Mouse (Mus musculus): ENCODE measurements around the gene Slc11a1. TPM values are rescaled to one million over a fixed set of nuclear protein-coding genes. Genes with fewer than 3 reads are reported as not detected.
"Not testable (repeated sequence)": the region's sequence is repeated elsewhere in the genome, so short reads cannot be mapped to it uniquely, and the experiment has no call there.

The Slc11a1 gene
- polyA plus RNA-seq, 1 experiment: 1.1 TPM

DNA sequence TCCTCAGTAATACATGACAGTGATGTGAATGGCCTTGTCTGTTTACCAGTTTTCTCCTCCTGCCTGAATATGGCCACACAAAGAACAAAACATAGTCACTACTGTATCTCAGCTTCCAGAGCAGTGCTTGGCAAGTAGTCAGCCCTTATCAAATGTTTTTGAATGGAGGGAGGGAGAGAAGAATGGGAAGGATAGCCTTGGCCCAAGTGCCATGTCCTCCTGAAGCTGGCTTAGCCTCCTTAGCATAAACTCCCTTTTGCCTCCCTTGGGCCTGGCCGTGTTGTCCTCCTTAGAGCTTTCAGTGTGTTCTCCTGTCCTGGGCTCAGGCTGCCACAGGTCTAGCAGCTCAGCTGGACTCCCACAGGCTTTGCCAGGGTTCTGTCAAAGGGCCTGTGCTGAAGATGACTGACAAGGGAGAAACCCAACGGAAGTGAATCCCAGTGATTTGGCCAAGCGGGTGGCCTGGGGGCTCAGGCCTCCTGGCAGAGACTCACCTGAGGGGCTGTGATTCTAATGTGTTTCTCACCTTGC lies 37.7 kb upstream of the Slc11a1 start:
- Histone ChIP-seq H3K4me1 (ENCODE audit: control insufficient read depth, insufficient read depth, low read length) (peaks cover 6% of the 10 kb centered on the region; the same call in 1 of the 2 replicates), H3K4me3 (ENCODE audit: insufficient read depth, low read length) (no peak overlapping the region), H3K27ac (ENCODE audit: insufficient read depth, low read length) (no peak overlapping the region)
- TF ChIP-seq POLR2A (IDR thresholded peaks at IDR 0.05; ENCODE audit: low read depth, low read length) (no peak), CTCF (IDR thresholded peaks at IDR 0.05; ENCODE audit: borderline replicate concordance, insufficient read depth, low read length) (no peak)

- no peak overlapping the region for H3K4me3 ChIP-seq (ENCODE audit: insufficient read depth, low read length)
- TF ChIP-seq CTCF (IDR thresholded peaks at IDR 0.05; ENCODE audit: borderline replicate concordance, insufficient read depth, low read length): no peak
- TF ChIP-seq POLR2A (IDR thresholded peaks at IDR 0.05; ENCODE audit: low read depth, low read length): no peak
- no peak overlapping the region for H3K27ac ChIP-seq (ENCODE audit: insufficient read depth, low read length)
- H3K4me1 ChIP-seq (ENCODE audit: control insufficient read depth, insufficient read depth, low read length): peaks cover 6% of the 10 kb centered on the region; the same call in 1 of the 2 replicates
Observed at GRCm38 (mm10) chr1:74338013-74338412, 37.0 kb upstream of the Slc11a1 start.

GRCm38 (mm10) chr1:74338626-74339025 lies 36.4 kb upstream of the Slc11a1 start:
- Histone ChIP-seq H3K27ac (ENCODE audit: insufficient read depth, low read length) (no peak overlapping the region), H3K4me3 (ENCODE audit: insufficient read depth, low read length) (no peak overlapping the region), H3K4me1 (ENCODE audit: control insufficient read depth, insufficient read depth, low read length) (peaks cover 3% of the 10 kb centered on the region; the same call in 1 of the 2 replicates)
- TF ChIP-seq POLR2A (IDR thresholded peaks at IDR 0.05; ENCODE audit: low read depth, low read length) (no peak), CTCF (IDR thresholded peaks at IDR 0.05; ENCODE audit: borderline replicate concordance, insufficient read depth, low read length) (no peak)

- Histone ChIP-seq H3K4me3 (ENCODE audit: insufficient read depth, low read length) (no peak overlapping the region), H3K27ac (ENCODE audit: insufficient read depth, low read length) (no peak overlapping the region), H3K4me1 (ENCODE audit: control insufficient read depth, insufficient read depth, low read length) (0 out of 2 replicates have a peak, but pooled peaks cover 3% of the 10 kb centered on the region)
- TF ChIP-seq POLR2A (IDR thresholded peaks at IDR 0.05; ENCODE audit: low read depth, low read length): no peak
- no peak for TF ChIP-seq CTCF (IDR thresholded peaks at IDR 0.05; ENCODE audit: borderline replicate concordance, insufficient read depth, low read length)
Observed at GRCm38 (mm10) chr1:74339917-74340316, 35.1 kb upstream of the Slc11a1 start.

DNA sequence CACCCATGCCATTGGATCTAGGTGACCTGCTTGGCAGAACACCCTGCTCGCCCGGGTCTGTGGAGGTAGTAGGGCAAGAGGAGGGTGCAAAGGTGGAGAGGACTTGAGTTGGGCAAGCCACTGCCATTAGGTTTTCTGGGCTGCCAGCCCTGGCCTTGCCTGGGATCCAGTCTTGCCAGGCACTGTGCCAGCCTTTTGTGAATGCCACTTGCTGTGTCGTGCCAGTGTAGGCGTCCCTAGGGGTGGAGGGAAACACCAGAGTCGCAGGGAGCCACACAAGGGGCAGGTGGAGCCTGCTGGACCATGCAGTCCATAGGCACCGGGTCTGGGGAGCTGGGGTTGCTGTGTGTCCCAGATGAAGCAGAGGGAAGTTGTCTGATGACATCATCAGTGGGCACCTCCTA lies 34.6 kb upstream of the Slc11a1 start:
- no peak for TF ChIP-seq CTCF (IDR thresholded peaks at IDR 0.05; ENCODE audit: borderline replicate concordance, insufficient read depth, low read length)
- no peak for TF ChIP-seq POLR2A (IDR thresholded peaks at IDR 0.05; ENCODE audit: low read depth, low read length)
- H3K27ac ChIP-seq (ENCODE audit: insufficient read depth, low read length): no peak overlapping the region
- no peaks in the 10 kb centered on the region for H3K4me1 ChIP-seq (ENCODE audit: control insufficient read depth, insufficient read depth, low read length)
- H3K4me3 ChIP-seq (ENCODE audit: insufficient read depth, low read length): no peak overlapping the region

- not testable (repeated sequence) for H3K27ac ChIP-seq (ENCODE audit: insufficient read depth, low read length); H3K4me3 ChIP-seq (ENCODE audit: insufficient read depth, low read length); H3K4me1 ChIP-seq (ENCODE audit: control insufficient read depth, insufficient read depth, low read length)
Observed at GRCm38 (mm10) chr1:74340992-74341391, 34.0 kb upstream of the Slc11a1 start.

- Histone ChIP-seq H3K4me1 (ENCODE audit: control insufficient read depth, insufficient read depth, low read length) (no peaks in the 10 kb centered on the region), H3K27ac (ENCODE audit: insufficient read depth, low read length) (no peak overlapping the region), H3K4me3 (ENCODE audit: insufficient read depth, low read length) (no peak overlapping the region)
- no peak for TF ChIP-seq CTCF (IDR thresholded peaks at IDR 0.05; ENCODE audit: borderline replicate concordance, insufficient read depth, low read length)
- no peak for TF ChIP-seq POLR2A (IDR thresholded peaks at IDR 0.05; ENCODE audit: low read depth, low read length)
Observed at GRCm38 (mm10) chr1:74341898-74342297, 33.1 kb upstream of the Slc11a1 start.

DNA sequence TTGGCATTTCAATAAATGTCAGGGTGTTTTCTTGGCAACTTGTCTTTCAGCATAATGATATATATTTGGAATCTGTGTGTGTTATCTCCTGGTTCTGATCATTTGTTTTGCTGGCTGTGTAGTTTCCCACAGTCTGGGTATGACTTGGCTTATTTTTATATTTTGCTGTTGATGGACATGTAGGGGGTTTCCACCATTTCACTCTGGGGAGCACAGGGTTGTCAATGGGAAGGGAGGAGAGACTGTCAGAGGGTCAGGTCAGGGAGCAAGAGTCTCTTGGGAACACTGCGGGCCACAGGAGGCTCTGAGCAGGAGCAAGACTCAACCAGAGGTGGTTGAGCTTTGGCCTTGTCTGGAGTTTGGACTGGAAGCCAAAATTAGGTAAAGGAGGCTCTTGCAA lies 32.7 kb upstream of the Slc11a1 start:
- TF ChIP-seq CTCF (IDR thresholded peaks at IDR 0.05; ENCODE audit: borderline replicate concordance, insufficient read depth, low read length) (no peak), POLR2A (IDR thresholded peaks at IDR 0.05; ENCODE audit: low read depth, low read length) (no peak)
- H3K4me1 ChIP-seq (ENCODE audit: control insufficient read depth, insufficient read depth, low read length): no peaks in the 10 kb centered on the region
- no peak overlapping the region for H3K4me3 ChIP-seq (ENCODE audit: insufficient read depth, low read length)
- H3K27ac ChIP-seq (ENCODE audit: insufficient read depth, low read length): no peak overlapping the region

GRCm38 (mm10) chr1:74343161-74343560 lies 31.8 kb upstream of the Slc11a1 start:
- H3K4me3 ChIP-seq (ENCODE audit: insufficient read depth, low read length): no peak overlapping the region
- TF ChIP-seq POLR2A (IDR thresholded peaks at IDR 0.05; ENCODE audit: low read depth, low read length): no peak
- no peaks in the 10 kb centered on the region for H3K4me1 ChIP-seq (ENCODE audit: control insufficient read depth, insufficient read depth, low read length)
- no peak overlapping the region for H3K27ac ChIP-seq (ENCODE audit: insufficient read depth, low read length)

DNA sequence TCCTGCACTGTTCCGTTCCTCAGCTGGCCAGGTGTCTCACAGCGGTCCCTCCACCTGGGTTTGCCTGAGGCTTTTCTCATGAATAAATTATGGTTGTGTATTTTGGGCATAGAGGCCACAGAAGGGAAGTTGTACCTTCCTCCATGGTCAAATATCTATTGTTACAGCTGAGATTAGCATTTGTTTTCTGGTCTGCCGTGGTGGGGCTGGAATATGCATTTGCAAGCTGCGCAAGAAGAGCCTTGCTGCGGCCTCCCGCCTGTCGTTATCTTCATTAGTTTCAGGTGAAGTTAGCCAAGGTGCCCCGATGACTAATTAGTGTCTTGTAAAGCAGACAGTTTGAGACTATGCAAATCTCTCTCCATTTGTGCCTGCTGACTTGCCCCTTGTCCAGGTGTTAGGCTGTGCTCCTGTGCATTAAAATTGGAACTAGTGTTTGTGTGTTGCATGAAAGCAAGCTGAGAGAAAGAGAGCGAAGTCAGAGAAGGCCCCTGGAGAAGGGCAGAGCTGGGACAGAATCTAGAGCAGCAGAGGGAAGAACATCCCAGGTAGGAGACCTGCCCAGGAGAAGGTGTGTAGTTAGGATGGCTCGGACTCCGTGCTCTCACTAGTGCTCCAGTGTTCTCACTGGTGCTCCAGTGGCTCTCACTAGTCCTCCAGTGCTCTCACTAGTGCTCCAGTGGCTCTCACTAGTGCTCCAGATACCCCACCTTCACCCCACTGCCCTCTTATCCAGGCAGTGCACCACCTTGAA lies 30.7 kb upstream of the Slc11a1 start:
- TF ChIP-seq POLR2A (IDR thresholded peaks at IDR 0.05; ENCODE audit: low read depth, low read length) (no peak), CTCF (IDR thresholded peaks at IDR 0.05; ENCODE audit: borderline replicate concordance, insufficient read depth, low read length) (no peak)
- Histone ChIP-seq H3K4me1 (ENCODE audit: control insufficient read depth, insufficient read depth, low read length) (no peaks in the 10 kb centered on the region), H3K27ac (ENCODE audit: insufficient read depth, low read length) (no peak overlapping the region), H3K4me3 (ENCODE audit: insufficient read depth, low read length) (no peak overlapping the region)

Measured in embryonic fibroblast, embryonic 13.5 days (primary cell).